Mouse (Mus musculus) E14TG2a.4 (cell line): ENCODE measurements around the gene Akr7a5.

Experiments
- CTCF ChIP-seq: conservative IDR thresholded peaks from 2 replicates; pipeline ENCODE4 v1.5.1; 2014; ENCODE audit warnings: low read length
- NANOG ChIP-seq: IDR thresholded peaks from 2 replicates; pipeline ENCODE4 v1.6.1; 2014; ENCODE audit warnings: borderline replicate concordance, low read length, mixed read lengths
- POU5F1 ChIP-seq: IDR thresholded peaks from 2 replicates; pipeline ENCODE4 v1.6.1; 2014; ENCODE audit warnings: low read length, borderline replicate concordance

DNA sequence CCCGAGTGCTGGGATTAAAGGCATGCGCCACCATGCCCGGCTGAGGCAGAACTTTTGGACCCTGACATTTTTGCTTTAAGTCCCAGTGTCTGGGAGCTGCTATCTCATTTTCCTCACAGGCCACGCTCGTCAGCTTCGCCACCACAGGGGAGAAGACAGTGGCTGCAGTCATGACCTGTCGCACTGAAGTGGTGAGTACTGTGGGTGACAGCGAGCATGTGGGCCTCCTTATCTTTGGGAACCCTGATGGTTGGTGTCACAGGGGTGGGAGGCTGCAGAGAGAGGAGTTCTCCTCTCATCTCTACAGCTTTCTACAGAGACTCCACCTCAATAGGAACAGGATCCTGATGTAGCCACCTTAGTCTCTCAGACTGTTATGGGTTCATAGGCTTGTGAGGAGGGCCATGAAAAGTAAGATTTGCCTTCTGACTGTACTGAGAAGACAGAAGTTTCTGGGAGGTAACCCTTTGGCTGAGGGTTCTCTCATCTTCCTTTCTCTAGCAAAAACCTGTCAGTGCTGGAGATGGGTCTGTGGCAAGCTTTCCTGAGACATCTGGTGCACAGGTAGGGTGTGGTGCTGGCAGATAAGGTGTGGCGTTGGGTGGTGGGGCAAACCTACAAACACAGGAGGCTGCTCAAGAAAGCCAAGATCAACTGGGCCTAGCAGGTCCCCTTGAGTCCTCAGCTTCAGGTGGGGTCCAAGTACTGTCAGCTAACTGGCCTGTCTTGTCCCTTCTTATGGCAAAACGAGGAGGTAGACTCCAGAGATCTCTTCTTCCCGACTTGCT, 50.4 kb downstream of the Akr7a5 start:
- TF ChIP-seq NANOG, result no peak
- no peak for TF ChIP-seq POU5F1
- no peak for TF ChIP-seq CTCF
